Mouse (Mus musculus): ENCODE results near the gene Usp5.

GRCm38 (mm10) chr6:124857840-124858530 lies 28.7 kb upstream of the Usp5 start:
- TF ChIP-seq CTCF (IDR thresholded peaks at IDR 0.05; ENCODE audit: low read depth, low read length) = no peak
- no peak for TF ChIP-seq POLR2A (IDR thresholded peaks at IDR 0.05; ENCODE audit: extremely low read depth, insufficient read depth, low read length)
